Mouse (Mus musculus): ENCODE data around the gene Fcho2.

DNA sequence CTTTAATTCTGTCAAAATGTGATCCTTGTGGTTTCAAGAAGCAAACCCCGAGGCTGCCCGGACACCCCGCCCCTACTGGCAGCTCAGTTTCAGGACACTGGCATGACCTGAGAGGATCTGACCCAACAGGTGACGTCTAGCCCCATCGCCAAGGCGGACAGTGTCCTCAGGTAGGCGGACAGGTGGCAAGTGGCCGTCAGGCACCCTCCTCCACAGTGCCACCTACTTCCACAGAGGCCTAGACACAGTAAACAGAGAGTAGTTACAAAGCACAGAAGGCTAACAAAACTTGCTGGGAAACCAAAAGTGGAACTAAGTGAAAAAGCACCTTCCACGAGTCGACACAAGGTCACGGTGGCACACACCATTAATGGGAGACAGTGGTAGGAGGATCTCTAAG is 121.9 kb downstream of the Fcho2 start:
- TF ChIP-seq EP300 (IDR thresholded peaks at IDR 0.05; ENCODE audit: insufficient read depth, low read depth, low read length) (no peak), CTCF (IDR thresholded peaks at IDR 0.05; ENCODE audit: low read depth, low read length) (no peak)

Measured in ES-Bruce4 (cell line).